Mouse (Mus musculus): ENCODE results near the gene Thrb. TPM values are rescaled to one million over a fixed set of nuclear protein-coding genes. Genes with fewer than 3 reads are reported as not detected.
A peak's percentile ranks its signal among the peaks of the same experiment; 100 is the strongest.

The Thrb gene
- total RNA-seq, 1 experiment from 2014 or later, result 0.23 TPM

GRCm38 (mm10) chr14:17982017-17982416, 322.0 kb downstream of the Thrb start:
- ATAC-seq (ENCODE audit: extremely low read depth, insufficient number of reproducible peaks, low FRiP score, poor library complexity, severe bottlenecking), result no peak

- no peak for ATAC-seq (ENCODE audit: extremely low read depth, insufficient number of reproducible peaks, low FRiP score, poor library complexity, severe bottlenecking)
These were observed 323.3 kb downstream of the Thrb start for GRCm38 (mm10) chr14:17983390-17983789.

GRCm38 (mm10) chr14:17983839-17984238, 323.8 kb downstream of the Thrb start:
- no peak for ATAC-seq (ENCODE audit: extremely low read depth, insufficient number of reproducible peaks, low FRiP score, poor library complexity, severe bottlenecking)

GRCm38 (mm10) chr14:17988580-17988979, 328.5 kb downstream of the Thrb start:
- no peak for ATAC-seq (ENCODE audit: extremely low read depth, insufficient number of reproducible peaks, low FRiP score, poor library complexity, severe bottlenecking)

- ATAC-seq (ENCODE audit: extremely low read depth, insufficient number of reproducible peaks, low FRiP score, poor library complexity, severe bottlenecking), result no peak
These were observed 329.1 kb downstream of the Thrb start for GRCm38 (mm10) chr14:17989182-17989581.

GRCm38 (mm10) chr14:17990186-17990585, 330.1 kb downstream of the Thrb start:
- no peak for ATAC-seq (ENCODE audit: extremely low read depth, insufficient number of reproducible peaks, low FRiP score, poor library complexity, severe bottlenecking)

- peak; percentile 56; the same call in 1 of the 2 replicates for ATAC-seq (ENCODE audit: extremely low read depth, insufficient number of reproducible peaks, low FRiP score, poor library complexity, severe bottlenecking)
These were observed 341.8 kb downstream of the Thrb start for GRCm38 (mm10) chr14:18001886-18002285.

GRCm38 (mm10) chr14:18003686-18004085, 343.6 kb downstream of the Thrb start:
- no peak for ATAC-seq (ENCODE audit: extremely low read depth, insufficient number of reproducible peaks, low FRiP score, poor library complexity, severe bottlenecking)

- no peak for ATAC-seq (ENCODE audit: extremely low read depth, insufficient number of reproducible peaks, low FRiP score, poor library complexity, severe bottlenecking)
These were observed 348.5 kb downstream of the Thrb start for GRCm38 (mm10) chr14:18008524-18008923.

- ATAC-seq (ENCODE audit: extremely low read depth, insufficient number of reproducible peaks, low FRiP score, poor library complexity, severe bottlenecking), result no peak
These were observed 356.5 kb downstream of the Thrb start for GRCm38 (mm10) chr14:18016604-18017003.

- ATAC-seq (ENCODE audit: extremely low read depth, insufficient number of reproducible peaks, low FRiP score, poor library complexity, severe bottlenecking), result no peak
These were observed 360.1 kb downstream of the Thrb start for GRCm38 (mm10) chr14:18020128-18020527.

GRCm38 (mm10) chr14:18020636-18021035, 360.6 kb downstream of the Thrb start:
- no peak for ATAC-seq (ENCODE audit: extremely low read depth, insufficient number of reproducible peaks, low FRiP score, poor library complexity, severe bottlenecking)

- 0 out of 2 replicates have a peak, but pooled peaks have one; percentile 16 for ATAC-seq (ENCODE audit: extremely low read depth, insufficient number of reproducible peaks, low FRiP score, poor library complexity, severe bottlenecking)
These were observed 361.7 kb downstream of the Thrb start for GRCm38 (mm10) chr14:18021726-18022125.

GRCm38 (mm10) chr14:18022351-18022750, 362.3 kb downstream of the Thrb start:
- no peak for ATAC-seq (ENCODE audit: extremely low read depth, insufficient number of reproducible peaks, low FRiP score, poor library complexity, severe bottlenecking)

GRCm38 (mm10) chr14:18027867-18028266, 367.8 kb downstream of the Thrb start:
- ATAC-seq (ENCODE audit: extremely low read depth, insufficient number of reproducible peaks, low FRiP score, poor library complexity, severe bottlenecking), result no peak

GRCm38 (mm10) chr14:18029181-18029932, 369.3 kb downstream of the Thrb start:
- ATAC-seq (ENCODE audit: extremely low read depth, insufficient number of reproducible peaks, low FRiP score, poor library complexity, severe bottlenecking), result no peak

GRCm38 (mm10) chr14:18031941-18032340, 371.9 kb downstream of the Thrb start:
- no peak for ATAC-seq (ENCODE audit: extremely low read depth, insufficient number of reproducible peaks, low FRiP score, poor library complexity, severe bottlenecking)

GRCm38 (mm10) chr14:18036573-18036972, 376.5 kb downstream of the Thrb start:
- ATAC-seq (ENCODE audit: extremely low read depth, insufficient number of reproducible peaks, low FRiP score, poor library complexity, severe bottlenecking), result no peak

GRCm38 (mm10) chr14:18062082-18062772, 402.2 kb downstream of the Thrb start:
- no peak for ATAC-seq (ENCODE audit: extremely low read depth, insufficient number of reproducible peaks, low FRiP score, poor library complexity, severe bottlenecking)
